Mouse (Mus musculus): ENCODE measurements around the gene Cdh16. TPM values are rescaled to one million over a fixed set of nuclear protein-coding genes. Genes with fewer than 3 reads are reported as not detected.

The Cdh16 gene
- not detected for polyA plus RNA-seq (2017; shearing (Covaris generic))

GRCm38 (mm10) chr8:104624161-104624560 lies at the start of gene Cdh16:
Gene Cdh16, minus strand, starts transcription at chr8:104624396.

GRCm38 (mm10) chr8:104641426-104642323 lies 17.5 kb upstream of the Cdh16 start, which contains the start of gene Ciao2b:
Gene Ciao2b, minus strand, starts transcription at chr8:104641965.

GRCm38 (mm10) chr8:104630981-104631663 lies 6.9 kb upstream of the Cdh16 start, which contains the start of gene Rrad:
Gene Rrad, minus strand, starts transcription at chr8:104631327.

GRCm38 (mm10) chr8:104591133-104591834 lies 32.9 kb downstream of the Cdh16 start, which contains the start of gene Pdp2:
Gene Pdp2, plus strand, starts transcription at chr8:104591451.

Other genes with a start within 250 kb of the Cdh16 start
- gene Cmtm4, start 228.6 kb downstream of the Cdh16 start, polyA plus RNA-seq (2017; shearing (Covaris generic)) = 0.87 TPM
- 50.4 TPM for gene Dync1li2, start 181.3 kb downstream of the Cdh16 start, polyA plus RNA-seq (2017; shearing (Covaris generic))
- gene Terb1, start 114.5 kb downstream of the Cdh16 start, polyA plus RNA-seq (2017; shearing (Covaris generic)) = 0.49 TPM
- gene Nae1, start 89.8 kb downstream of the Cdh16 start, polyA plus RNA-seq (2017; shearing (Covaris generic)) = 77.4 TPM
- gene Car7, start 89.7 kb downstream of the Cdh16 start, polyA plus RNA-seq (2017; shearing (Covaris generic)) = 4.0 TPM
- 4.5 TPM for gene Pdp2, start 32.9 kb downstream of the Cdh16 start, polyA plus RNA-seq (2017; shearing (Covaris generic))
- 237 TPM for gene Rrad, start 6.9 kb upstream of the Cdh16 start, polyA plus RNA-seq (2017; shearing (Covaris generic))
- 170 TPM for gene Ciao2b, start 17.6 kb upstream of the Cdh16 start, polyA plus RNA-seq (2017; shearing (Covaris generic))
- not detected for gene Ces2a, start 109.6 kb upstream of the Cdh16 start, polyA plus RNA-seq (2017; shearing (Covaris generic))
- gene Ces2b, start 207.2 kb upstream of the Cdh16 start, polyA plus RNA-seq (2017; shearing (Covaris generic)) = not detected
- gene Ces2c, start 222.7 kb upstream of the Cdh16 start, polyA plus RNA-seq (2017; shearing (Covaris generic)) = 5.9 TPM